Mouse (Mus musculus) heart, postnatal 0 days (tissue): ENCODE data around the gene Dbndd1. TPM values are rescaled to one million over a fixed set of nuclear protein-coding genes. Genes with fewer than 3 reads are reported as not detected.
"Not testable (repeated sequence)": the region's sequence is repeated elsewhere in the genome, so short reads cannot be mapped to it uniquely, and the experiment has no call there.

ENCODE experiments used
- ATAC-seq: fragments of 200-750 bp; cut with Nextera tagmentation; 2 replicates; pipeline ENCODE4 v1.8.0; 2017; ENCODE audit warnings: low read depth, moderate number of reproducible peaks, moderate library complexity; ENCODE audit not compliant: insufficient read depth
- DNase-seq: peaks from one replicate; pipeline ENCODE4 v3.0.0-alpha.2; 2016; ENCODE audit warnings: low spot score
- H3K27ac ChIP-seq: fragments of 300-500 bp; sonication (generic); 2 replicates; pipeline ENCODE4 v1.5.1; 2014; ENCODE audit warnings: low read depth, mild to moderate bottlenecking
- H3K27me3 ChIP-seq: fragments of 300-500 bp; sonication (generic); 2 replicates; pipeline ENCODE4 v1.6.1; 2014; ENCODE audit warnings: low read length, mixed read lengths; ENCODE audit not compliant: control insufficient read depth, insufficient read depth
- H3K36me3 ChIP-seq: fragments of 300-500 bp; sonication (generic); replicated peaks from 2 replicates; pipeline ENCODE4 v1.6.1; 2014; ENCODE audit warnings: low read length, mixed read lengths; ENCODE audit not compliant: control insufficient read depth, insufficient read depth
- H3K4me1 ChIP-seq: fragments of 300-500 bp; sonication (generic); 2 replicates; pipeline ENCODE4 v1.6.1; 2014; ENCODE audit warnings: antibody characterized with exemption; ENCODE audit not compliant: control insufficient read depth, insufficient read depth
- H3K4me2 ChIP-seq: fragments of 300-500 bp; sonication (generic); 2 replicates; pipeline ENCODE4 v1.6.1; 2014; ENCODE audit warnings: low read depth, mild to moderate bottlenecking, low read length, moderate library complexity
- H3K4me3 ChIP-seq: fragments of 300-500 bp; sonication (generic); 2 replicates; pipeline ENCODE4 v1.5.1; 2014; ENCODE audit warnings: low read depth, low read length
- H3K9ac ChIP-seq: fragments of 300-500 bp; sonication (generic); replicated peaks from 2 replicates; pipeline ENCODE4 v1.6.1; 2014; ENCODE audit warnings: low read depth, low read length, mixed read lengths
- H3K9me3 ChIP-seq: fragments of 300-500 bp; sonication (generic); replicated peaks from 2 replicates; pipeline ENCODE4 v1.6.1; 2016; ENCODE audit warnings: low read length; ENCODE audit not compliant: control insufficient read depth
- CTCF ChIP-seq: IDR thresholded peaks from 2 replicates; pipeline ENCODE4 v1.5.1; 2016; ENCODE audit warnings: antibody characterized with exemption, control low read depth, low read depth
- EP300 ChIP-seq: IDR thresholded peaks from 2 replicates; pipeline ENCODE4 v1.6.1; 2016; ENCODE audit warnings: antibody characterized with exemption, low read depth
- WGBS: fragments of 180-500 bp; shearing (Covaris S2); extraction: QIAGEN DNeasy Blood & Tissue Kit; methylation state at CpG from one replicate; pipeline ENCODE4 v1.1.7; 2014; 5-methylcytosine and 5-hydroxymethylcytosine counted together
- polyA plus RNA-seq: library from polyadenylated mRNA; unstranded; fragments of >200 nt; fragmentation: Nextera tagmentation; extraction: Ambion mirVana; gene quantifications from 2 replicates; pipeline ENCODE4 v1.2.1, GENCODE M21; 2015
- total RNA-seq: library from RNA; depleted of rRNA; stranded (reverse); fragments of >200 nt; gene quantifications from 2 replicates; pipeline ENCODE4 v1.2.3, GENCODE M21; 2014; ENCODE audit warnings: low replicate concordance; rRNA removed

Gene Dbndd1
- total RNA-seq: 0.73 TPM in 1 of 2 replicates, not detected in the other
- polyA plus RNA-seq: 0.18 and 0.38 TPM in 2 replicates

- Histone ChIP-seq H3K4me2 (peak within 1 kb of the TSS; percentile 87), H3K4me1 (peaks cover 18% of the 10 kb centered on the region; the same call in 1 of the 2 replicates), H3K27ac (no peak within 1 kb of the TSS), H3K9ac (peak within 1 kb of the TSS; percentile 15; the same call in 1 of the 2 replicates), H3K4me3 (peak within 1 kb of the TSS; percentile 65), H3K36me3 (no peaks in the 10 kb centered on the region), H3K9me3 (no peaks in the 10 kb centered on the region), H3K27me3 (peaks cover 45% of the 10 kb centered on the region)
- no peak for TF ChIP-seq EP300
- no peak for TF ChIP-seq CTCF
- ATAC-seq (no peak), DNase-seq (no peak)
- WGBS: under 1% methylated on average over 48 of the region's 63 CpGs
Observed at GRCm38 (mm10) chr8:123514781-123515539, at the start of gene Dbndd1. Dbndd1 (minus strand) TSS chr8:123515463.

GRCm38 (mm10) chr8:123564221-123564620, 49.0 kb upstream of the Dbndd1 start:
- not testable (repeated sequence) for H3K4me3 ChIP-seq, ATAC-seq, DNase-seq, H3K4me1 ChIP-seq, H3K27me3 ChIP-seq, H3K4me2 ChIP-seq, H3K9me3 ChIP-seq, H3K36me3 ChIP-seq, H3K27ac ChIP-seq, H3K9ac ChIP-seq
- no CpG with 5 or more reads among the region's 45 CpGs for WGBS

GRCm38 (mm10) chr8:123537641-123538040, 22.4 kb upstream of the Dbndd1 start:
- WGBS: 78% methylated on average over 4 of the region's 14 CpGs
- H3K4me2 ChIP-seq, H3K9ac ChIP-seq, H3K4me1 ChIP-seq, H3K4me3 ChIP-seq, H3K27ac ChIP-seq, ATAC-seq, DNase-seq, H3K27me3 ChIP-seq, H3K9me3 ChIP-seq: not testable (repeated sequence)
- H3K36me3 ChIP-seq: peaks cover 30% of the 10 kb centered on the region

- 44% methylated on average over 9 of the region's 10 CpGs for WGBS
- no peak overlapping the region for H3K4me2 ChIP-seq
- H3K27ac ChIP-seq: no peak overlapping the region
- H3K36me3 ChIP-seq: peaks cover 37% of the 10 kb centered on the region
- H3K27me3 ChIP-seq: no peaks in the 10 kb centered on the region
- DNase-seq: no peak
- H3K9ac ChIP-seq: no peak overlapping the region
- H3K4me3 ChIP-seq: no peak overlapping the region
- H3K4me1 ChIP-seq: no peaks in the 10 kb centered on the region
- no peak for ATAC-seq
- H3K9me3 ChIP-seq: no peaks in the 10 kb centered on the region
- TF ChIP-seq EP300: no peak
- TF ChIP-seq CTCF: no peak
Observed at GRCm38 (mm10) chr8:123536990-123537380, 21.7 kb upstream of the Dbndd1 start.

GRCm38 (mm10) chr8:123536242-123536989, 21.2 kb upstream of the Dbndd1 start:
- DNase-seq (no peak), ATAC-seq (no peak)
- Histone ChIP-seq H3K4me2 (no peak overlapping the region), H3K4me3 (no peak overlapping the region), H3K9ac (no peak overlapping the region), H3K9me3 (no peaks in the 10 kb centered on the region), H3K27ac (no peak overlapping the region), H3K36me3 (peaks cover 42% of the 10 kb centered on the region), H3K4me1 (no peaks in the 10 kb centered on the region), H3K27me3 (no peaks in the 10 kb centered on the region)
- WGBS: 93% methylated on average over 9 of the region's 9 CpGs
- no peak for TF ChIP-seq CTCF
- no peak for TF ChIP-seq EP300
